Comparison of ENCODE assay signal across 24 mouse cellular contexts in genomic region chr2:168119123-168119522, GRCm38 (mm10). TPM values are rescaled to one million over a fixed set of nuclear protein-coding genes. Genes with fewer than 3 reads are reported as not detected.
DNase-seq lines count a peak whose midpoint lies in the region; ATAC-seq and TF ChIP-seq lines count a peak whose summit lies in the region.
"Had no signal": no experiment of that assay in that cellular context is flagged by ENCODE, and none has a peak within 500 bp of the region (broad histone marks: within the 10 kb centered on the region; RNA-seq: fewer than 3 reads in every experiment).

No protein-coding gene starts in this region.

- no peak for TF ChIP-seq EP300 in stomach, postnatal 0 days (optimal IDR thresholded peaks at IDR 0.05)

- no peak overlapping the region for H3K4me2 ChIP-seq in midbrain, embryonic 16.5 days (ENCODE audit: low read length)
- H3K4me2 ChIP-seq in stomach, postnatal 0 days (replicated peaks; ENCODE audit: low read depth): no peak overlapping the region
- H3K4me2 ChIP-seq: forebrain, embryonic 12.5 days; kidney, embryonic 15.5 days; limb, embryonic 12.5 days; liver, embryonic 13.5 days; lung, embryonic 14.5 days; stomach, embryonic 15.5 days had no signal

- no peak overlapping the region for H3K4me3 ChIP-seq in midbrain, embryonic 10.5 days
- no peak overlapping the region for H3K4me3 ChIP-seq in midbrain, embryonic 16.5 days (ENCODE audit: low read depth, low read length)
- H3K4me3 ChIP-seq in G1E (ENCODE audit: low read depth, low read length): no peak overlapping the region; the same call in 1 of the 2 replicates
- no peak overlapping the region for H3K4me3 ChIP-seq in stomach, postnatal 0 days (ENCODE audit: low read depth, low read length)
- H3K4me3 ChIP-seq: embryonic facial prominence, embryonic 10.5 days; forebrain, embryonic 12.5 days; heart, adult 2 months; kidney, embryonic 15.5 days; limb, embryonic 12.5 days; liver, embryonic 13.5 days; stomach, embryonic 15.5 days had no signal

- DNase-seq in midbrain, embryonic 10.5 days (ENCODE audit: low spot score): no peak
- DNase-seq in G1E (ENCODE audit: low spot score): peak; percentile 58
- peak; percentile 78 for DNase-seq in splenic B cell, adult 2 months (ENCODE audit: low read depth, low spot score)
- no peak for DNase-seq in ovary, postnatal 14 days (ENCODE audit: low spot score)
- no peak for DNase-seq in stomach, postnatal 0 days (ENCODE audit: low spot score)
- DNase-seq: adrenal gland, postnatal 14 days; cerebellum, adult 18-20 months; cerebellum, postnatal 25 days; heart, adult 2 months; heart, postnatal 36 days; liver, embryonic 13.5 days; lung, embryonic 14.5 days; thymus, adult 2 months had no signal

- no peak for ATAC-seq in midbrain, embryonic 16.5 days
- ATAC-seq in G1E (ENCODE audit: extremely low read depth, insufficient number of reproducible peaks, low FRiP score, poor library complexity, severe bottlenecking): peak; percentile 24
- ATAC-seq in megakaryocyte, adult 5-6 weeks (ENCODE audit: poor library complexity, severe bottlenecking): peak; percentile 68
- no peak for ATAC-seq in stomach, postnatal 0 days (ENCODE audit: low FRiP score, low TSS enrichment)
- ATAC-seq in activated CD4-positive, CD25-positive, alpha-beta regulatory T cell, adult 4 months: no peak
- ATAC-seq: hindbrain, embryonic 16.5 days; intestine, postnatal 0 days; Patski had no signal

- peaks cover 34% of the 10 kb centered on the region for H3K27me3 ChIP-seq in midbrain, embryonic 10.5 days (ENCODE audit: low read depth, poor library complexity, severe bottlenecking)
- H3K27me3 ChIP-seq in midbrain, embryonic 16.5 days (ENCODE audit: control insufficient read depth, insufficient read depth, low read depth, low read length): 0 out of 2 replicates have a peak, but pooled peaks cover 2% of the 10 kb centered on the region
- peaks cover 12% of the 10 kb centered on the region for H3K27me3 ChIP-seq in G1E (ENCODE audit: insufficient read depth, low read length)
- H3K27me3 ChIP-seq in splenic B cell, adult 2 months (ENCODE audit: control insufficient read depth, insufficient read depth, low read length, poor library complexity, severe bottlenecking): no peaks in the 10 kb centered on the region
- no peaks in the 10 kb centered on the region for H3K27me3 ChIP-seq in stomach, postnatal 0 days (ENCODE audit: control insufficient read depth, insufficient read depth, low read length)
- H3K27me3 ChIP-seq: kidney, embryonic 15.5 days; Patski; stomach, embryonic 15.5 days had no signal

- peak overlapping the region; percentile 23; the same call in 1 of the 2 replicates for H3K27ac ChIP-seq in midbrain, embryonic 10.5 days (replicated peaks)
- H3K27ac ChIP-seq in midbrain, embryonic 16.5 days (ENCODE audit: low read length): no peak overlapping the region
- no peak overlapping the region for H3K27ac ChIP-seq in stomach, postnatal 0 days (replicated peaks)
- H3K27ac ChIP-seq: embryonic facial prominence, embryonic 10.5 days; forebrain, embryonic 12.5 days; heart, adult 2 months; kidney, embryonic 15.5 days; limb, embryonic 12.5 days; liver, embryonic 13.5 days; stomach, embryonic 15.5 days had no signal

- H3K4me1 ChIP-seq in midbrain, embryonic 10.5 days: peaks cover 38% of the 10 kb centered on the region
- peaks cover 11% of the 10 kb centered on the region; the same call in 1 of the 2 replicates for H3K4me1 ChIP-seq in midbrain, embryonic 16.5 days (ENCODE audit: control insufficient read depth, insufficient read depth, low read length)
- peaks cover 22% of the 10 kb centered on the region for H3K4me1 ChIP-seq in G1E (ENCODE audit: insufficient read depth, low read depth, low read length)
- H3K4me1 ChIP-seq in stomach, postnatal 0 days (replicated peaks; ENCODE audit: control insufficient read depth, insufficient read depth): 0 out of 2 replicates have a peak, but pooled peaks cover 5% of the 10 kb centered on the region

- H3K9me3 ChIP-seq in midbrain, embryonic 10.5 days (replicated peaks): 0 out of 2 replicates have a peak, but pooled peaks cover 3% of the 10 kb centered on the region
- no peaks in the 10 kb centered on the region for H3K9me3 ChIP-seq in midbrain, embryonic 16.5 days (replicated peaks; ENCODE audit: control insufficient read depth, low read length, poor library complexity, severe bottlenecking)
- H3K9me3 ChIP-seq in G1E (replicated peaks): peaks cover 15% of the 10 kb centered on the region
- no peaks in the 10 kb centered on the region for H3K9me3 ChIP-seq in stomach, postnatal 0 days (ENCODE audit: control insufficient read depth, low read length)
- H3K9me3 ChIP-seq: embryonic facial prominence, embryonic 10.5 days; forebrain, embryonic 12.5 days; kidney, embryonic 15.5 days; limb, embryonic 12.5 days; stomach, embryonic 15.5 days had no signal

- no peaks in the 10 kb centered on the region for H3K36me3 ChIP-seq in midbrain, embryonic 10.5 days
- H3K36me3 ChIP-seq in midbrain, embryonic 16.5 days (ENCODE audit: control insufficient read depth, insufficient read depth, low read length): no peaks in the 10 kb centered on the region
- H3K36me3 ChIP-seq in G1E (replicated peaks): no peaks in the 10 kb centered on the region
- H3K36me3 ChIP-seq in splenic B cell, adult 2 months (ENCODE audit: control insufficient read depth, insufficient read depth, low read length, poor library complexity, severe bottlenecking): no peaks in the 10 kb centered on the region
- H3K36me3 ChIP-seq in stomach, postnatal 0 days (ENCODE audit: control insufficient read depth, insufficient read depth, low read length): no peaks in the 10 kb centered on the region
- H3K36me3 ChIP-seq: embryonic facial prominence, embryonic 10.5 days; forebrain, embryonic 12.5 days; kidney, embryonic 15.5 days; limb, embryonic 12.5 days; stomach, embryonic 15.5 days had no signal

- 75% methylated on average over 12 of the region's 12 CpGs for WGBS in midbrain, embryonic 10.5 days
- WGBS in midbrain, embryonic 16.5 days: 78% methylated on average over 12 of the region's 12 CpGs
- 64% methylated on average over 11 of the region's 12 CpGs for WGBS in stomach, postnatal 0 days

- no peak for TF ChIP-seq CTCF in G1E (IDR thresholded peaks at IDR 0.05; ENCODE audit: low read depth, low read length)
- no peak for TF ChIP-seq CTCF in stomach, postnatal 0 days (IDR thresholded peaks at IDR 0.05; ENCODE audit: low read depth)

- no peak overlapping the region for H3K9ac ChIP-seq in midbrain, embryonic 16.5 days (ENCODE audit: low read depth, low read length)
- no peak overlapping the region for H3K9ac ChIP-seq in stomach, postnatal 0 days (ENCODE audit: low read length)
- H3K9ac ChIP-seq: forebrain, embryonic 12.5 days; kidney, embryonic 15.5 days; limb, embryonic 12.5 days; liver, embryonic 13.5 days; lung, embryonic 14.5 days; stomach, embryonic 15.5 days had no signal

RNA-seq across cellular contexts. Expression of gene Pard6b, which starts 38.3 kb away (rescaled TPM):
- polyA plus RNA-seq in midbrain, embryonic 10.5 days (2016; fragmentation: Nextera tagmentation; extraction: Ambion mirVana): 6.9 and 7.5 TPM in 2 replicates
- polyA plus RNA-seq in midbrain, embryonic 16.5 days (2015; fragmentation: Nextera tagmentation; extraction: Ambion mirVana): 6.8 and 7.3 TPM in 2 replicates
- total RNA-seq in G1E (2014; fragmentation: Nextera tagmentation): 3.1 and 4.8 TPM in 2 replicates
- 5.3 and 5.5 TPM in 2 replicates for total RNA-seq in G1E (2017)
- polyA plus RNA-seq in G1E (2012): 4.7 and 4.8 TPM in 2 replicates
- 0.30 TPM in 1 of 2 replicates, not detected in the other for total RNA-seq in megakaryocyte, adult 5-6 weeks (2015)
- total RNA-seq in megakaryocyte, adult 5-6 weeks (2017): 0.26 TPM in 1 of 2 replicates, not detected in the other
- 11.8 and 12.3 TPM in 2 replicates for polyA plus RNA-seq in stomach, postnatal 0 days (2015; fragmentation: Nextera tagmentation; extraction: Ambion mirVana)
- 1 to 10 TPM in 1 of 2 experiments, under 1 TPM in 1; 0.48 to 1.1 TPM for polyA plus RNA-seq in activated CD4-positive, CD25-positive, alpha-beta regulatory T cell, adult 4 months (2017; shearing (Covaris generic))

Comparison
In these comparisons a context has a peak if more than half of its experiments do, and no peak if none do; other contexts are left out.
1. DNase-seq: peak in G1E (single experiment) and splenic B cell, adult 2 months (single experiment); none in midbrain, embryonic 10.5 days (single experiment), ovary, postnatal 14 days (single experiment) and stomach, postnatal 0 days (single experiment).
2. ATAC-seq: peak in G1E (single experiment) and megakaryocyte, adult 5-6 weeks (single experiment); none in midbrain, embryonic 16.5 days (single experiment), stomach, postnatal 0 days (single experiment) and activated CD4-positive, CD25-positive, alpha-beta regulatory T cell, adult 4 months (single experiment).